Mouse (Mus musculus): ENCODE data around the gene DXBay18.
"Not testable (repeated sequence)": the region's sequence is repeated elsewhere in the genome, so short reads cannot be mapped to it uniquely, and the experiment has no call there.

GRCm38 (mm10) chrX:73148496-73148895 lies 754 bp downstream of the DXBay18 start, which contains the start of gene Xlr5b:
- not testable (repeated sequence) for TF ChIP-seq POLR2A, CTCF (IDR thresholded peaks at IDR 0.05; ENCODE audit: extremely low read depth, insufficient read depth, low read length)
